Mouse (Mus musculus) spleen, embryonic (tissue): ENCODE measurements around the gene Cactin.

Source experiments
- CTCF ChIA-PET: fragments of 350-600 bp; sonication (Branson Sonifier 250); formaldehyde crosslinking; loops from one replicate; lab custom pipeline; 2022; lab: Charles Lee

Cactin gene

DNA sequence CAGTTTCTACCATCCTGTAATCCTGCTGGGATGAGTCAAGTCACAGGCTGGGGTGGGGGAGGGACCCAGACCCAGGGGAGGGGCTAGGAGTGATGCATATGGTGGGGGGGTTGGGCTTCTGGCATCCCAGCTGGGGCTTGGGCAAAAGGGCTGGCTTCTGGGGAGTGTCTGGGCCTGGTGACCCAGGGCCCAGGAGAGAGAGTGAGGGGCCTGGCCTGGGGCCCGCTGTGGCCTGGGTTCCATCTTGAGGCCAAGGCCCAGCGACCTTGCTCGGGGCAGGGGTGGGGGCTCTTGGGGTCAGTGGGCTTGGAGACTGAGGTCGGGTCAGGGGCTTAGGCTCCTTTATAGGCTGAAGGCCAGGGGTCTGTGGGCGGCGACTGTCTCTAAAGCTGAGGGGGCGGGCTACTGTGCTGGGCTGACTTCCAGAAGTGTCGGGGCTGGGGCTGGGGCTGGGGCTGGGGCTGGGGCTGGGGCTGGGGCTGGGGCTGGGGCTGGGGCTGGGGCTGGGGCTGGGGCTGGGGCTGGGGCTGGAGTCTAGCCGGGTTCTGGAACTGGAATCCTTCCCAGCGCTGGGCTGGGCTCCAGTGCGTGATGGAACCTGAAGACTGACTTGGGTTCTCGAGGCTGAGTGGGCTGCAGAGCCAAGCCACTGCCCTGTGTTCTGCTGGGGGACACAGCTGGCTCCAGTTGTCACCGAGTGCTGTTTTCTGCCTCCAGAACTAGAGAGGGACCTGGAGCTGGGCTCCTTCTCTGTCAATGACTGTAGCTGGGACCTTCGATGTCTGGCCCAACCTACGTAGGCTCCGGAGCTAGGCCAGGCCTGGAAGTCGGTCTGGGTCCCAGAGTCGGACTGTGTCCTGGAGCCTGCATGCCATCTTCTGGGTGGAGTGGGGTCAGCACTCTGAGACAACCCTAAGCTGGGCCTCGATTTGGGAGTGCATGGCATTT is 14.8 kb downstream of the Cactin start:
- CTCF ChIA-PET = no interaction called here

DNA sequence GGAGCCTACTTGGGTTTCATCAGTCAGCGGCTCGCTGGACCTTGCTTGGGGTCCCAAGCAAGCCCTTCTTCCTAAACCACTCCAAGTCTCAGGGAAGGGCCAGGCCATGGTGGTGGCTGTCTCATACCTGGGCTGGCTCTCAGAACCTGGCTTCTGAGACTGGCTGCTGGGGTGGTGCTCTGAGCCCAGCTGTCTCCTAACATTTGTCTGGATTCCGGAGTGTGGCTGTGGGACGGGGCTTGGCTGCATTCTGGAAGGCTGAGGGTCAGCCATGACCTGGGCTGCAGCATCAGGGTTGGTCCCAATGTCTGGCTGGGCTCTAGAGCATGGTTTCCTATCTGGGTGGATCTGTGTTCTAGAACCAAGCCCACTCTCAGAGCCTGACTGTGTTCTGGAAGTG is 15.7 kb downstream of the Cactin start:
- CTCF ChIA-PET = no interaction called here

DNA sequence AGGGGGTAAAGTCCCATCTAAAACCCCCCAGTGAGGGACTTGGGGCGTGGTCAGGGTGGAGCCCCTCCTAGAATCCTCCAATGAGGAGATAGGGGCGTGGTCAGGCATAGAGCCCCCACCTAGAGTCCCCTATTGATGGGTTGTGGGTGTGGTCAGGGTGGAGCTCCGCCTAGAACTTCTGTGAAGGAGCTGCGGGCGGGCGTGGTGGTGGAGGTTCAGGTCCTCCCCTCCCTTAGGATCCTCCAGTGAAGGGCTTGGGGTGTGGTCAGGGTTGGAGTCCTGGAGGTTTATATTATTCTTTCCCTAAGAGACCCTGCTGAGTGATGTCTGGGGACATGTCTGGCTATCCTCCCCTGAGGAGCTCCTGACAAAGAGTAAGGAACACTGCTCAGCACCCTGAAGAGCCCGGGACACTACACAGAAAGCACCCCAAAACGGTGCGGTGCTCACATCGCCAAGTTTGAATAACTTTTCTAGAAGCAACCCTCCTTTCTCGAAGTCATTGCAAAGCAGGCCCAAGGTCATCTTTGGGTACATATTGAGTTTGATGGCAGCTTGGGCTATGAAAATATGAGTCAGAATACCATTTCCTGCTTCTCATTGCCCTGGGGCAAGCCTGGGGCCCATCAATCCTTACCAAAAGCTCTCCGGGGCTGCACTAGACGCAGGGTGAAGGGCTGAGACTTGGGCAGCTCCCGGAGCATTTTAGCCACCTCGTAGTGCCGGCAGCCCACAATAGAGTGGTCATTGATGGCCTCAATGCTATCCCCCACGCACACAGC is 19.8 kb downstream of the Cactin start:
- CTCF ChIA-PET = interaction anchor here (0.6 to 1.1 kb wide), 3 partner anchors 26 to 293 kb away, joined by 3 to 8 read pairs (median 4); no protein-coding TSS in a partner anchor

DNA sequence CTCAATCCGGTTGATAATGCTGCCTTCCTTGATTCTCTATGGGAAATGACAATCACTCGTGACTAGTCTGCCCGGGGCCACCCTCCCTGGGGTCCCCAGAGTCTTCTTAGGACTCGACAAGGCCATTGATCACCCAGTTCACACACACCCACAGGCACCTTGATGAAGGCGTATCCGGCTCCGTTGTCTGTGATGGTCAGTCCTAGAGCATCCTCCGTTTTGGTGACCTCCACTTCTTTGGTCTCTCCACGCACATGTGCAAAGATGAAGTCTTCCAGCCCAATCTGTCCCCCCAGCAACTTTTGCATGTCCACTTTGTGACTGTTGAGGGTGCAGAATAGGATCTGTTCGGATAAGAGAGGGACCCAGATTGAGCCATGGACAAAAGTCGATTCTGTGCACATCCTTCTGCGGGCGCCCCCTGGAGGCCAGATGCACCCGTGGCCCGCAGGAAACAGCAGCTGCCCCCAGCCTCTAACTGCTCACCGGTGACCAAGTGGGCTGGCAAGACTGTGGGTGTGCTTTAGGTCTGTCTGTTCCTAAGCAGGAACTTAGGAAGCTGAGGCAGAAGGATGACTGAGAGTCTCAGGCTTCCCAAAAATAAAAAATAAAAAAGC is 20.5 kb downstream of the Cactin start:
- CTCF ChIA-PET = interaction anchor here (0.7 to 1.1 kb wide), 4 partner anchors 19 to 294 kb away, joined by 3 to 8 read pairs (median 3); no protein-coding TSS in a partner anchor

DNA sequence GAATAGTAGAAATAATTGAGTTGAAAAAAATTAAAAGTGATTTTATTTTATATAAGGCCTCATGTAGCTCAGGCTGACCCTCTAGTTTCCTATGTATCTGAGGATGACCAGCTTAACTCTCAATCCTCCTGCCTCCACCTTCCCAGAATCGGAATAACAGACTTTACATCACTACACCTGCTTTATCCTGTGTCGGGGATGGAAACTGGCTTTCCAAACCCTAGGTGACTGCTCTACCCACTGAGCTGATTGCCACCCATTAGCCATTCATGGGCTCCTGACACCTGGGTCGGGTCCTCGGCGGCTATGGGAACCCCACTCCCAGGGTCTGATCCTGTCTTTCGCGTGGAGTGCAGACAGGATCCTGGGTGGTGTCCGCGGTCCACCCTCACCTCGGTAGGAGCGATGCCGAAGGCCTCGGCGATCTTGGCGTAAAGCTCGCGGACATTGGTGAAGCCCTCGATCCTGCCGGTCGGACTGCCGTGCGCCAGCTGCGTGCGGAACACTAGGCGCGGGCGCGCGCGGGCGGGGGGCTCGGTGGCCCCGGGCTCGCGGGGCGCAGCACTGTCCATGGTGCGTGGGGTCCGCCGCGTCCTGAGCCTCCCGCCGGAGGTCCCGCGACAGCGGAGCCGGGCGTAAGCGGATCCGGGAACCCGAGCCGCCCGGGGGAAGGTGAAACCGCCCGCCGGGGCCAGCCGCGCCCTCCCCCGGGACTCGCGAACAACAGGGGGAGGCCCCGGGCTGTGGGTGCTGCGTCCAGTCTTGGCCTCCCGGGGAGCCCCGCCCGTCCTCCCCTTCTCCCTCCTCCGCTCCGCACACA is 22.0 kb downstream of the Cactin start, which contains the start of gene Gipc3:
Gene Gipc3 (minus strand): TSS at position 581 of the 820 bp plus-strand sequence.
- CTCF ChIA-PET = interaction anchor here (0.7 to 1.0 kb wide), 4 partner anchors 26 to 149 kb away, joined by 3 to 6 read pairs (median 3); no protein-coding TSS in a partner anchor

DNA sequence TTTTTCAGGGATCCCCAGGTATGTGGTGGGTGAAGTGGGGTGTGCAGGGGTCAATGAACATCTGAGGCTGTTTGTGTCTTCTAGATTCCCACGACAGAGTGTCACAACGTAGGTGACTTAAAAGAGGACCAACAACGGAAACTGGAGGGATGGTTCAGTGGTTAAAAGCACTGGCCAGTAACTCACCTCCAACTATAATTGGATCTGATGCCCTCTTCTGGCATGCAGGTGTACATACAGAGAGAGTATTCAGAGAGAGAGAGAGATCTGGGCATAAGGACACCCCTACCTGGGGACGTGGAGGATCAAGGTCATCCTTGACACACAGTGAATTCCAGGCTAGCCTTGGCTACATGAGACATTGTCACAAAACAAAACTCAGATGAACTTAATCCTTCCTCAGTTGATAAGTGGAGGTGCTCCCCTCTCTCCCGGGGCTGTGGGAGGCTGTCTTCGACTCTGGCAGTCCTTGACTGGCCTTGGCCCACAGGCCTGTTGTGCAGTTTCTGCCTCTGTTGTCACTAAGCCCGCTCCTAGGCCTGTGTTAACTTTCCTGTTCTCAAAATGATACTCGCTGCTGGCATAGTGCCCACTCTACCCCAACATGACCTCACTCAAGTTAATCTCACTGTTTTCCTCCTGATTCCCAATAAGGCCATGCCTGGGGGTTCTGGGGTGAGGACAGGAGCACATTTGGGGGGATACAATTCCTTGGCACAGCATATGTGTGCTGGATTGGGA is 23.7 kb downstream of the Cactin start:
- CTCF ChIA-PET = no interaction called here

DNA sequence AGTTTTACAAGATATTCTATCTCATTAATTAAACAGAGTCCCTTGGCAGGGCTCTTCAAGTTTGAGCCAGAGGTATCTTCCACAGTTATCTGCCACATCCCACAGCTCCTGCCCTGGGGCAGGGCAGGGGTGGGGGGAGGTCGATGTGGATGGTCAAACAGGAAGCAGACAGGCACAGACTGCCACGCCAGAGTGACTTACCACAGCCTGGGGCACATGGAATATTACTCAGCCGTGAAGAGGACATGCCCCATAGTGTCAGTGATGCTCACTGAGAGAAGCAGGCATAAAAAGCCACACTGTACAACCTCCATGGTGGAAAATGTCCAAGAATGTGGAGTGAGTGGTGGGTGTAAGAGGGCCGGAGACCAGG is 24.2 kb downstream of the Cactin start:
- CTCF ChIA-PET = interaction anchor here (1.4 kb wide), 1 partner anchor 27 kb away, joined by 3 read pairs; no protein-coding TSS in a partner anchor

DNA sequence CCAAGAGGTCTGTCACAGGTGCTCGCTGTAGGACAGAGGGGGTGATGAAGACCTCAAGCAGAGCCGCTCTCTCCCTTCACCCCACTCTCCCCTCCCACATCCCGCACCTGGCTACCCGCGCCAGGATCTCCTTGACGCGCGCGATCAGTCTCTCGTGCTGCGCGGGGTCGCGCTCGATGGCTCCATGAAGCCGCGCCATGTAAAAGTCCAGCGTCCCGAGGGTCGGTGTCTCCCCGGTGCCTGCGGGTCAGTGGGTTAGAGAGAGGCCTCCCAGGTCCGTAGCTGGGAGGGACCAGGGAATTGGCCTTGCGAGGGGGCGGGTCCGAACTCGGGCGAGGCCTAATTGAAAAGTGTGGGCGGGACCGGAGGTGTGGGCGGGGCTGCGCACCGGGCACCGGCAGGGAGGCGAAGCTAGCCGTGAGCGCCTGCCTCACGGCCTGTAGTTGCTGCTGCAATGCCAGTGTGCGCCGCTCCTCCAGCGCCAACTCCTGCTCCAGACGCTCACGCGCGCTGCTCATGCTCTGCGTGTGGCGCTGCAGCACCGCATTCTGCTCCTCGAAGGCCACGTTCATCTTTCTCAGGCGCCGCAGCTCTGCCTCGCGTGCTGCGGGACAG is 25.7 kb downstream of the Cactin start:
- CTCF ChIA-PET = interaction anchor here (0.5 to 1.4 kb wide), 4 partner anchors 29 to 139 kb away, joined by 3 to 6 read pairs (median 4); no protein-coding TSS in a partner anchor

DNA sequence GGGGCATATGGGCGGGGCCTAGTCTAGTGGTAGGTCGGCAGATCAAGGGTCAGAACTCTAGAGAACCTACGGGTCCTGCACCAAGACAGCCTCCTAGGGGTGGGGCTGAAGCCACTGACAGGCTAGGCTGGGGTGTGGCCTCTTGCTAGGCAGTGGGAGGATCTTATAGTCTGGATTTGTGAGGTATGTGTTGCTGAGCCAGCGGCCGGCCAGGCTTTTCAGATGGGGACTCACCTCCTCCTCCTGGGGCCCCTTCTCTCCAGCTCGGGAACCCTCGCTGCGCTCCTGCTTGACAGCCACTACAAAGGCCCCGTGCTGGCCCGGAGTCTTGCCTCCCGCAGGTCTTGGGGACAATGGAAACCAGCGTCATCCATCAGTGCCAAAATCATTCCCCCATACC is 28.2 kb downstream of the Cactin start:
- CTCF ChIA-PET = no interaction called here

DNA sequence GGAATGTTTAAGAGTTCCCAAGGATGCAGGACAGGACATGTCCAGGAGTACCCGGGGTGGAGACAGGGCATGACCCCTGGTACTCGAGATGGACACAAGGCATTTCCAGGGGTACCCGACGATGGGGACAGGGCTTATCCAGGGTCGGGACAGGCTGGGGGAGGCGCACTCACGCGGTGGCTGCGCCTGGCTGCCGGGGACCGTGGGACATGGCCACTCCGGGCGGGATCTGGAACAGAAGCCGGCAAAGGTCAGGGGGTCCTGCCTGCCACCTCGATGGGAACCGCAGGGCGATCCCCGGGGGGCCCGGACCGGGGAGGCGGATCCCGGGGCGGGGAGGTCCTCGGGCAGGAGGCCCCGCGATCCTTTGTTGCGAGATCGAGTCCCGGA is 29.1 kb downstream of the Cactin start:
- CTCF ChIA-PET = no interaction called here

DNA sequence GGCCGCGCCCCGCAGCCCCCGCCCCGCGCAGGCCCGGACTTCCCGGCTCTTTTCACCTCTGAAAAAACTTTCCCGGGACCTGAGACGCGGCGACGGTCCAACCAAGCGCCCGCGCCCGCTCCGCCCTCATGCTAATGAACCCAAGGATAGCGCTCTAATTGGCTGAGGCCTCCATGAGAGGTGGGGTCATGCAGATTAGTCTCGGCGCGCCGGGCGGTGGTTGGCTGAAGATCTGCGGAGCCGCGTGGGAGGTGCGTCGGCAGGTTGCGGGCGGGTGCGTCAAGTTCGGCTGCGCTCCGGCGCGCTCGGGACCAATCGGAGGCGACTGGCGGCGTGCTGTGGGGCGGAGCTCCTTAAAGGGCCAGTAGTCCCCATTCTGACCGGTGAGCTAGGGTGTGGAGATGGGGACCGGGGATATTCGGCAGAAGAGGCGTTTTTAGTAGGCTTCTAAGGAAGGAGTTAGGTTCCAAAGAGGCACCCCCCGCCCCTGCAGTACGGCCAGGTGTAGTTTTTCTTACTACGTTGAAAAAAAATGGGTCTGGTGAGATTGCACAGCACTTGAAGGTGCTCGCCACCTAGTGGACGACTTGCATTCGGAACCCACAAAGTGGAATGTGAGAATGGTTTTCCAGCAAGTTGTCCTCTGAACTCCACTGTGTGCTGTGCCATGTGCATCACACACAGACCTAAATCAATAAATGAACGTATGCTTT is 29.6 kb downstream of the Cactin start, which contains the start of gene Hmg20b:
Gene Hmg20b (minus strand): TSS at position 130 of the 713 bp plus-strand sequence.
- CTCF ChIA-PET = no interaction called here

DNA sequence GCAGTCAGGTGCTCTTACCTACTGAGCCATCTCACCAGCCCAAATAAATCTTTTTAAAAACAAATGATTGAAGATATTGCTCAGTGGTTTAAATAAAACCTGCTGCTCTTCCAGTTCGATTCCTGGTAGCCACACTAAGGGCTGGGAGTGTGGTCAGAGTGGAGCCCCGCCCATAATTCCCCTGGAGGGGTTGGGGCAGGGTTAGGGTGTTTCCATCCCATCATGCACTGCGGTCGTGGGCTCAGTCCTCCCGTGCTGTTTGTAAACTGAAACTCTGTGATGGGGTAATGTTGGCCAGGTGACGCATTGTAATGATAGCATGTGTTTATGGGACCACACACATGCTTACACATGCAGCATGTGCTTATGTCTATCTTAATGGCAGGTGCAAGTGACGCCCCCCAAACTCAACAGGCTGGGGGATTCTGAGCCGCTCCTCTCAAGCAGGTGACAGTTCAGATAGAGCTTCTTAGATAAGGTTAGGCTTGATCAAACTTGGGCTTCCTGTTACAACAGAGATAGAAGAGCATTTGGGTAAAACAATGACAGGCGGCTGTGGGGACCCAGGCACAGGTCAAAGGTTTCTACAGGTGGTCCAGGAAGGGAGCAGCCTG is 30.9 kb downstream of the Cactin start:
- CTCF ChIA-PET = interaction anchor here (1.0 kb wide), 1 partner anchor 26 kb away, joined by 3 read pairs; no protein-coding TSS in a partner anchor

DNA sequence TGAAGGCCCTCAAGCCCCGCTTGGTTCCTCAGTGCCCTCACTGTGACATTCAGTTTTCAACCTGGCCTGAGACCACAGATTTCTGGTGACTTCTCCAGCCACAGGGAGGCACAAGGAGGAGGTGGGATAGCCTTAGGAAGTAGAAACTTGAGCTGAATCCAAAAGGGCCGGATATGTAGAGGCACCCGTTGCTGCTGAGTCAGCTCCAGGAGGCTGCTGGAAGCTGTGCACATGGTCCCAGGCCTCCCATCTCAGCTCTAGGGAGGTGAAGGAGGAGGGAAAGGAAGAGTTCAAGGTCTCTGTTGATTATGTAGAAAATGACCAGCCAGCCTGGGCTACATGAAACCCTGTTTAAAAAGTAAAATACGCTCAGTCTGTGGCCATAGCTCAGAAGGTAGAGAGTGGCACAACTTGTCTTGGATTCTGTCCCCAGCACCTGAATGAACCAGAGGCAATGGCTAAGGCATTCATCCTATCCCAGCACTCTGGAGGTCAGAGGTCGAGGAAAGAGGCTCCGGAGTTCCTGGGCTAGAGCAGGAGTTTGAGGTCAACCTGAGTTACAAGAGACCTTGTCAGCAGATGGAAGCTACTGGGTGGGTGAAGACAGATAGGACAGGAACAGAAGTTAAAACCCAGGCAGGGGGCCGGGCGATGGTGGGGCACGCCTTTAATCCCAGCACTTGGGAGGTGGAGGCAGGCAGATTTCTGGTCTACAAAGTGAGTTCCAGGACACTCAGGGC is 34.0 kb downstream of the Cactin start:
- CTCF ChIA-PET = interaction anchor here (0.6 to 1.6 kb wide), 3 partner anchors 9 to 20 kb away, joined by 3 to 9 read pairs (median 3); no protein-coding TSS in a partner anchor

DNA sequence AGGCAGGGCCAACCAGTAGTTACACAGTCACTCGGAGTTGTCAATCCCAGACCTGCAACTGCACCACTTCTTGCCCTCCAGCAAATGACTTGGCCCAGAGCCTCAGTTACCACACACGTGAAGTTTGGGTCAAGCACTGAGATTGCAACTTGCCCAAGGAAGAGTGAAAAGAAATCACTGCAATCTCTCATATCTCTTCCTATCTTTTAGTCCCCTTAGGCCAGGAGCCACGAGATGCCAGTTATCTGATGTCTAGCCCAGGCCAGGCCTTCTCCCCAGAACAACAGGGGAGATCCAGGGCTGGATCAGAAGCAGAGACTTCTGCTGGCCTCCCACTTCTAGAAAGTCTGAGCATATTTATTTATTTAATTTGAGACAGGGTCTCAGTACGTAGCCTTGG is 34.6 kb downstream of the Cactin start:
- CTCF ChIA-PET = no interaction called here

DNA sequence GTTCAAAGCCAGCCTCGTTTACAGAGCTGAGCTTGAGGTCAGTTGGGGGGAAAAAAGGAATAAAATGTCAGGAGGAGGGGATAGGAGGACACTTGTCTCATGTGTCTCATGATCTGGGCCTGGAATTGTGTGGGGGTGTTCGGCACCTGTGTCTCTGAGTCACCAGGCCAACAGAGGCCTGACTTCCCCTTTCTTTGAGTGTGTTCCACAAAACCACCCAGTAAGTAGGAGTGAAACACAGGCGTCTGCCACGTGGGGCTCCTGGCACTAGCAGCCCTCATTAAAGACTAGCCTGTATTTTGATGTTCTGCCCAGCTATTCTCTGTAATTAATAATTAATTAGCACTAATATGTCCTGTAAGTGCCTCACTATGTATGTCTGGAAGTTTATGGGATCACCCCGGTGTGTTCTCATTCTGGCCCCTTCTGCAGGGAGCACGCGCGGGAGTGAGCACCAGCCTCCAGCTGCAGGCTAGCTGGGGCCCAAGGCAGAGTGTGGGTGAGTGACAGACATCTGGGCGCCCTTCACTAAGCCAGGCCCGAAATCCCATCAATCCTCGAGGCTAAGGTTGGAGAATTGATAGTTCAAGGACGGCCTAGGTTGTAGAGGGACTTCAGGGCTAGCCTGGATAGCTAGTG is 35.6 kb downstream of the Cactin start:
- CTCF ChIA-PET = interaction anchor here (0.6 kb wide), 1 partner anchor 188 kb away, joined by 4 read pairs; no protein-coding TSS in a partner anchor

DNA sequence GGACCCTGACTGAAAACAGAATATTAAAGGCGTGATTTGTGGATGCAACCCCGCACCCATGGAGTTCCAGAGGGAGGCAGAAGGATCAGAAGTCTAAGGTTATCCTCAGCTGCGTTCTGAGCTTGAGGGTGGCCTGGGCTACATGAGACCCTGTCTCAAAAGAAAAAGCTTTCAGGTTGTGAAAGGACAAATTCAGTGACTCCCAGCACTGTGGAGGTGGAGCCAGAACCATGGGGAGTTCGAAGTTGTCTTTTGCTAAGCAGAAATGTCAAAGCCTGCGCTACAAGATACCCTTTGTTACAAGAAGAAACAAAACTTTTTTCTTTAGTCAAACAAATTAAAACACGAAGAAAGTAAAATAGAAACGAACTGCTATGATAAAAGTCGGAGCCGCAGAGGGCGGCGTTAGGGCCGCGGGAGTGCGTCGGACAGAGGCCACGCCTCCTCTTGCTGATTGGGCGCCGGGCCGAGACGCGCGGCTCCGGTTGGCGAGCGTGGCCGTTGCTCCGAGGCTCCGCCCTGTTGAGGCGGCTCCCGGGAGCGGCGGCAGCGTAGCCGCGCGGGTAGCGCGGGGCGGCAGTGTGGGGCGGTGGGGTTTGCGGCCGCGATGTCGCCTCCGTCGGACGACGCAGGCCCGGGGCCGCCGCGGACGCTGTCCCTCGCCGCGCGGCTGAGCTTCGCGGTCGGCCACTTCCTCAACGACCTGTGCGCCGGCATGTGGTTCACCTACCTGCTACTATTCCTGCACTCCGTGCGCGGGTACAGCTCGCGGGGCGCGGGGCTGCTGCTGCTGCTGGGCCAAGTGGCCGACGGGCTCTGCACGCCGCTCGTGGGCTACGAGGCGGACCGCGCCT is 36.3 kb downstream of the Cactin start, which contains the start of gene Mfsd12:
Gene Mfsd12 (plus strand): TSS at position 501 of the 854 bp plus-strand sequence.
- CTCF ChIA-PET = interaction anchor here (0.6 kb wide), 2 partner anchors 140 to 188 kb away, joined by 3 to 4 read pairs; no protein-coding TSS in a partner anchor
